Mouse (Mus musculus): ENCODE measurements around the gene Kcnk3. TPM values are rescaled to one million over a fixed set of nuclear protein-coding genes. Genes with fewer than 3 reads are reported as not detected.

The Kcnk3 gene
- polyA plus RNA-seq, 1 experiment: not detected

DNA sequence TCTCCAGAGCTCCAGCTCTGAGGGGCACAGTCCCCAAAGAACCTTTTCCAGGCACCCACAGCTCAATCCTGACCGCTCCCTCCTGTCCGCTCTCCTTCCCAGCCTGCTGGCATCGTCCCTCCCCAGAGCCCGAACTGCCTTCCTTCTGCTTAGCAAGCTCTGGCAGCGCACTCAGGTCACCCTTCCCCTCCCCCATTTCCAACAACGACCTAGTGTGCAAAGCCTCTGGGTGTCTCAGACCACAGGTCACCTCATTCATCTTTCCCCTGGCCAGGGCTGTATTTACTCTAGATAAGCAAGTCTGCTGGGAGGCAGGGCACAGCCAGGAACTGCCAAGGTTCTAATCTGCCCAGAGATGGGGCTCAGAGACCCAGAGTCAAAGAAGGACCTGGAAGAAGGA is 27.4 kb downstream of the Kcnk3 start:
- TF ChIP-seq GATA1 (IDR thresholded peaks at IDR 0.05; ENCODE audit: low read length): no peak
- TF ChIP-seq TAL1 (IDR thresholded peaks at IDR 0.05; ENCODE audit: low read length): no peak
- H3K27me3 ChIP-seq (ENCODE audit: control insufficient read depth): no peaks in the 10 kb centered on the region
- no peaks in the 10 kb centered on the region for H3K36me3 ChIP-seq (ENCODE audit: control insufficient read depth)
- H3K4me3 ChIP-seq (replicated peaks): no peak overlapping the region
- no peaks in the 10 kb centered on the region for H3K9me3 ChIP-seq (ENCODE audit: control insufficient read depth, low read length)
- H3K4me1 ChIP-seq (ENCODE audit: control insufficient read depth): no peaks in the 10 kb centered on the region

DNA sequence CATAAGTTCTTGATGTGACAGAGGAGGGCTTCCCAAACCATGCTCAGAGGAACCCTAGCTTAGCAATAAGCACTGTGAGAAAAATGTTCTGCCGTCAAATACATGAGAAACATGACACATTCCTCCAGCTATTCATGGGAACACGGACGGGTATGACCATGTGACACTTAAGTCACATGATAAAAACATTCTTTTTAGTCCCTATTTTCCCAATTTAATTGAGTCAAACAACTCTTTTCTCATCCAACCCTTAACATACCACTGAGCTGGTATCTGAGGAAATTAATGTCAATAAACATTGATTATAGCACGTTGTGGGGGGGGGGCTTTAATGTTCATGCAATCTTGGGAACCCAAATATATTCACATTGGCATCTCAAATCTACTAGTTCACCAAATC is 27.8 kb downstream of the Kcnk3 start:
- Histone ChIP-seq H3K4me1 (ENCODE audit: control insufficient read depth) (no peaks in the 10 kb centered on the region), H3K27me3 (ENCODE audit: control insufficient read depth) (peaks cover 3% of the 10 kb centered on the region), H3K9me3 (ENCODE audit: control insufficient read depth, low read length) (no peaks in the 10 kb centered on the region), H3K4me3 (replicated peaks) (no peak overlapping the region), H3K36me3 (ENCODE audit: control insufficient read depth) (no peaks in the 10 kb centered on the region)
- TF ChIP-seq TAL1 (IDR thresholded peaks at IDR 0.05; ENCODE audit: low read length): no peak
- no peak for TF ChIP-seq GATA1 (IDR thresholded peaks at IDR 0.05; ENCODE audit: low read length)

DNA sequence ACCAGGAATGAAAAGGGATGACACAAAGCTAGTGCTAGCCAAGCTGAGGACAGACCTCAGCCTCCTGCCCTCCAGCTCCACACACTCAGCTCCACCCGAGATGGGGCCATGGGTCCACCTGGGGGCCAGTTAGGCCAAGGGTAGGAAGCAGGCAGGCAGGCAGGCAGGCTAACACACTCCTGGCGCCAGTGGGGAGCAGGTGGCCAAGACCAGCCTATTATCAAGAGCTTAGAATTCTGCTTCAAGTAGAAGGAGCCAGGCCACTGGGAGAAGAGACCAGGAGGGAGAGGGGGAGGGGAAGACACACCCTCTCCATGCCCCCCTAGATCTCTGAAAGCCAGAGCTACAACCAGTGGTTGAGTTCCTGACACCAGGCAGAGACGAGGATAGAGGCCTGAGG is 28.7 kb downstream of the Kcnk3 start:
- TF ChIP-seq TAL1 (IDR thresholded peaks at IDR 0.05; ENCODE audit: low read length): no peak
- no peak for TF ChIP-seq GATA1 (IDR thresholded peaks at IDR 0.05; ENCODE audit: low read length)
- H3K36me3 ChIP-seq (ENCODE audit: control insufficient read depth): no peaks in the 10 kb centered on the region
- no peaks in the 10 kb centered on the region for H3K9me3 ChIP-seq (ENCODE audit: control insufficient read depth, low read length)
- no peaks in the 10 kb centered on the region for H3K4me1 ChIP-seq (ENCODE audit: control insufficient read depth)
- H3K27me3 ChIP-seq (ENCODE audit: control insufficient read depth): peaks cover 12% of the 10 kb centered on the region
- H3K4me3 ChIP-seq (replicated peaks): no peak overlapping the region

DNA sequence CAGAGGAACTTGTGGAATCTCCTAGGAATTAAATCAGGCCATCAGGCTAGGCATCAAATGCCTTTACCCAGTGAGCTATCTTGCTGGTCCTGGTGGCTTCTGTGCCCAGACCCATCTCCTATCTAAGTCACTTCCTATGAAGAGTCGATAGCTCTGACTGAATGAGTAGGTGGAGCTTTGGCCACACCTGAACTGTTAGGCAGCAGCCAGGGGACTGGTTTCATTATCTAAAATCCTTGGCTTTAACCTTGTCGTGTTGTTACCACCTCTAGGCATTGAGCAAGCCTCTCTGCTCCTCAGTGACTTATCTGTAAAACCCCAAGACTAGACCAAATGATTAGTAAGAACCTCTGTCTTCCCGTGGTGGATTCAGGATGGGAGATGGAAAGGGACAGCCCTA is 29.4 kb downstream of the Kcnk3 start:
- Histone ChIP-seq H3K9me3 (ENCODE audit: control insufficient read depth, low read length) (0 out of 2 replicates have a peak, but pooled peaks cover 2% of the 10 kb centered on the region), H3K4me1 (ENCODE audit: control insufficient read depth) (peaks cover 2% of the 10 kb centered on the region; the same call in 1 of the 2 replicates), H3K27me3 (ENCODE audit: control insufficient read depth) (peaks cover 19% of the 10 kb centered on the region), H3K36me3 (ENCODE audit: control insufficient read depth) (no peaks in the 10 kb centered on the region), H3K4me3 (replicated peaks) (no peak overlapping the region)
- TF ChIP-seq TAL1 (IDR thresholded peaks at IDR 0.05; ENCODE audit: low read length) (no peak), GATA1 (IDR thresholded peaks at IDR 0.05; ENCODE audit: low read length) (no peak)

DNA sequence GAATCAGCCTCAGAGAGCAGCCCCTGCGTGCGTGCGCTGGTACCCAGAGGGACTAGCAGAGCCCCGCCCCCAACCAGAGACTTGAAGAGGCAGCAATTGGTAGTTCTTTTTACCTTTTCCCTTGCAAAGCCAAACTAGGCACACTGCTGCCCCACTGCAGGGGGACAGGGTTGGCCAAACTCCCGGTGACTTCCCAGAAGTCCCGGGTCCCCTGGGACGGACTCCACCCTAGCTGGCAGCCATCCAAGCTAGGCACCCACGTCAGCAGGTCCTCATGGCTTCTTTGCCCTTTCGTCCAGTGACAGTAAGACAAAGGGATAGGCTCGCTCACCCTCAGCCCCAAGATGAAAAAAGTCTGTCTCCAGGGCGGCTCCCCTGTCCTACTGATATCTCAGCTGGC is 29.9 kb downstream of the Kcnk3 start:
- TF ChIP-seq TAL1 (IDR thresholded peaks at IDR 0.05; ENCODE audit: low read length) (no peak), GATA1 (IDR thresholded peaks at IDR 0.05; ENCODE audit: low read length) (no peak)
- H3K27me3 ChIP-seq (ENCODE audit: control insufficient read depth): peaks cover 24% of the 10 kb centered on the region
- H3K9me3 ChIP-seq (ENCODE audit: control insufficient read depth, low read length): peaks cover 2% of the 10 kb centered on the region; the same call in 1 of the 2 replicates
- H3K4me1 ChIP-seq (ENCODE audit: control insufficient read depth): peaks cover 5% of the 10 kb centered on the region; the same call in 1 of the 2 replicates
- no peak overlapping the region for H3K4me3 ChIP-seq (replicated peaks)
- H3K36me3 ChIP-seq (ENCODE audit: control insufficient read depth): no peaks in the 10 kb centered on the region

DNA sequence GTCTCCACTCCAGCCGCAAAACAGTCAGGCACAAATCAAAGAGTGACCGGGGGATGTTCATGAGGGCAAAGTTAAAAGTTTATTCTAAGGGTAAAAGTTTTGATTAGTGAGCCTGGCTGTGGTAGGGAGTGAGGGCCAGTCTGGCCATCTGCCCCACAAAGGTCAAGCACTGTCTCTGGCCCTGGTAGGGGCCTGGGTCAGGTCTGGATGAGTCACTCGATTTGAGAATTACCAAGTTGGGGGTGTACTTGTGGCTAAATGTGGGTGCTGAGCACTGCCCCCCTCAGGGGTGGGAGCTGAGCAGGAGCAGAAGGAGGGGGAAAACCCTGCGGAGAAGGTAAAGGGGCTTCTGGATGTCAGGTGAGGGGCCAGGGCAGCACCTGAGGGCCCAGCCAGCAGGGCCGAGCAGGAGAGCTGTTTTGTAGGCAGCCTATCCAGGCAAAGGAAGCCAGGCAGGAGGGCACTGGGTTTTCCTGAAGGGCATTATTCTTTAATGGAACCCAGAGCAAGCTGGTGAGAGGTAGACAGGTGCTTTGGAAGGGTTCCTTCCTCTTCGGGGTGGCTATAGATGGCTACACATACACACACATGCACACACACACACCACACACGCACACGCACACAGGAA is 30.5 kb downstream of the Kcnk3 start:
- peaks cover 2% of the 10 kb centered on the region; the same call in 1 of the 2 replicates for H3K9me3 ChIP-seq (ENCODE audit: control insufficient read depth, low read length)
- no peak overlapping the region for H3K4me3 ChIP-seq (replicated peaks)
- H3K4me1 ChIP-seq (ENCODE audit: control insufficient read depth): peaks cover 5% of the 10 kb centered on the region; the same call in 1 of the 2 replicates
- H3K36me3 ChIP-seq (ENCODE audit: control insufficient read depth): no peaks in the 10 kb centered on the region
- TF ChIP-seq GATA1 (IDR thresholded peaks at IDR 0.05; ENCODE audit: low read length) (no peak), TAL1 (IDR thresholded peaks at IDR 0.05; ENCODE audit: low read length) (no peak)
- H3K27me3 ChIP-seq (ENCODE audit: control insufficient read depth): peaks cover 30% of the 10 kb centered on the region

DNA sequence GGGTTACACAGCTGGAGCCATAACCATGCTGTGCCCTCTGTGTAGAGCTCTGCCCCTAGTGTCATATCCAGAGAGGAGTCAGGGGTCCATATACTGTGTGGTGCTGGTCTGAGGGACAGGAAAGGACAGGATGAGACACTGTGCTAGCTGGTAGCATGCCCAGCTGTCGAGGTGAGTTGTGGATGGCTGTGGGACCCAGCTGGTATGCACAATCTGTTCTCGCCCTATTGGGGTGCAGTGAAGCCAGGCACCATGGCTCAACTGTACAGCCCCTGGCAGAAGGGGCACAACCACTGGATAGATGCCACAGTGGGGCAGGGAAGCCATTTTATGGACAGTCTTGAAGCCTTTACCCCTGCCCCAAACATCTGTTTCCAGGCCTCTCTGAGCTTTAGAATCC is 31.2 kb downstream of the Kcnk3 start:
- no peak for TF ChIP-seq TAL1 (IDR thresholded peaks at IDR 0.05; ENCODE audit: low read length)
- no peak for TF ChIP-seq GATA1 (IDR thresholded peaks at IDR 0.05; ENCODE audit: low read length)
- H3K27me3 ChIP-seq (ENCODE audit: control insufficient read depth): peaks cover 36% of the 10 kb centered on the region

DNA sequence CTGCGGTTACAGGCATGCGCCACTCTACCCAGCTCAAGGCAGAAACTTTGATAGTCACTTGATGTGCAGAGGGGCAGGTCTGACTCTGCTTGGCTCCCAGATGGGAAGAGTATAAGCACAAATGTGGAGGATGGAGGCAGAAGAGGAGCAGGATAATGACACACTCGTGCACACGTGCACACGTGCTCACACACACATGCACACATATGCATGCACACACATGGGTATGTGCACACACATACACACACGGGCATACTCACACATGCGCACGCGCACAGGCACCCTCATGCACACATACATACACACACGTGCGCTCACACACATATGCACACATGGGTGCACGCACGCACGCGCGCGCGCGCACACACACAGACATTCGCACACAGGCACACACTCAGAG is 32.6 kb downstream of the Kcnk3 start:
- H3K4me1 ChIP-seq (ENCODE audit: control insufficient read depth): peaks cover 5% of the 10 kb centered on the region; the same call in 1 of the 2 replicates

More for the DNA sequence above, 31.2 kb downstream of the Kcnk3 start:
- Histone ChIP-seq H3K4me1 (ENCODE audit: control insufficient read depth) (peaks cover 5% of the 10 kb centered on the region; the same call in 1 of the 2 replicates), H3K4me3 (replicated peaks) (no peak overlapping the region), H3K36me3 (ENCODE audit: control insufficient read depth) (no peaks in the 10 kb centered on the region), H3K9me3 (ENCODE audit: control insufficient read depth, low read length) (peaks cover 2% of the 10 kb centered on the region; the same call in 1 of the 2 replicates)

DNA sequence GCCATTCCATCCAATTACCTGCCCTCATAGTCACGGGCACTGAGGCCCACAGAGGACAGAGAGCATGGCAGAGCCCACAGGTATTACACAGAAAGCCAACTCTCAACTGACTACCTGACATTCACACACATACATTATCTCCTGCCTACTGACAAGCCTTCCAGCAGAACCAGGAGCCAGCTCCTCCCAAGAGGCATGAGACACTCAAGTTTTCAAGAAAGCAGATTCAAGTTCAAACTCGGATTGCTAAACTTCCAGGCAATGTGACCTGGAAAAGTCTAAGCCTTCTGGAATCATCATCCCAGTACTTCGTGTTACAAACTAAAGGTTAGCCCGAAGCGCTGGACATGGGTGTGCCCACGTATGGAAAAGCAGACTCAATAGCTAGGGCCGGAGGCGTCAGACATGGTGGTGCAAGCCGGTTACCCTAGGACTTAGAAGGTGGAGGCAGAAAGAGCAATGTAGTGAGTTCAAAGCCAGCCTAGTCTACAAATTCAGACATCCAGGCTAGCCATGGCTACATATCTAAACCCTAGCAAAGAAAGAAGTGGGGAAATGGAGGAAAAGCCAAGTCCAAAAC is 33.3 kb downstream of the Kcnk3 start:
- Histone ChIP-seq H3K4me1 (ENCODE audit: control insufficient read depth) (peaks cover 5% of the 10 kb centered on the region; the same call in 1 of the 2 replicates), H3K4me3 (replicated peaks) (no peak overlapping the region), H3K9me3 (ENCODE audit: control insufficient read depth, low read length) (peaks cover 2% of the 10 kb centered on the region; the same call in 1 of the 2 replicates), H3K27me3 (ENCODE audit: control insufficient read depth) (peaks cover 43% of the 10 kb centered on the region), H3K36me3 (ENCODE audit: control insufficient read depth) (no peaks in the 10 kb centered on the region)
- no peak for TF ChIP-seq TAL1 (IDR thresholded peaks at IDR 0.05; ENCODE audit: low read length)

More for the DNA sequence above, 32.6 kb downstream of the Kcnk3 start:
- H3K9me3 ChIP-seq (ENCODE audit: control insufficient read depth, low read length): peaks cover 2% of the 10 kb centered on the region; the same call in 1 of the 2 replicates
- H3K4me3 ChIP-seq (replicated peaks): no peak overlapping the region
- TF ChIP-seq TAL1 (IDR thresholded peaks at IDR 0.05; ENCODE audit: low read length) (no peak), GATA1 (IDR thresholded peaks at IDR 0.05; ENCODE audit: low read length) (no peak)
- peaks cover 43% of the 10 kb centered on the region for H3K27me3 ChIP-seq (ENCODE audit: control insufficient read depth)
- H3K36me3 ChIP-seq (ENCODE audit: control insufficient read depth): no peaks in the 10 kb centered on the region
